Mouse (Mus musculus) liver, embryonic 16.5 days (tissue): Measurements from ENCODE around the gene Olfr222. TPM values are rescaled to one million over a fixed set of nuclear protein-coding genes. Genes with fewer than 3 reads are reported as not detected.

Experiments used
- ATAC-seq: fragments of 200-750 bp; cut with Nextera tagmentation; 2 replicates; pipeline ENCODE4 v1.8.0; 2017; ENCODE audit warnings: low read depth, mild to moderate bottlenecking, moderate number of reproducible peaks, moderate library complexity
- H3K27ac ChIP-seq: fragments of 300-500 bp; sonication (generic); 2 replicates; pipeline ENCODE4 v1.5.1; 2014; ENCODE audit warnings: mild to moderate bottlenecking, low read length
- H3K27me3 ChIP-seq: fragments of 300-500 bp; sonication (generic); 2 replicates; pipeline ENCODE4 v1.6.1; 2014; ENCODE audit warnings: low read depth, low read length, mixed read lengths; ENCODE audit not compliant: control insufficient read depth, insufficient read depth
- H3K36me3 ChIP-seq: fragments of 300-500 bp; sonication (generic); 2 replicates; pipeline ENCODE4 v1.6.1; 2014; ENCODE audit warnings: mild to moderate bottlenecking; ENCODE audit not compliant: control insufficient read depth, insufficient read depth
- H3K4me1 ChIP-seq: fragments of 300-500 bp; sonication (generic); 2 replicates; pipeline ENCODE4 v1.6.1; 2014; ENCODE audit warnings: low read depth, low read length, mixed read lengths; ENCODE audit not compliant: control insufficient read depth
- H3K4me2 ChIP-seq: fragments of 300-500 bp; sonication (generic); 2 replicates; pipeline ENCODE4 v1.6.1; 2014; ENCODE audit warnings: low read depth, low read length, mixed read lengths
- H3K4me3 ChIP-seq: fragments of 300-500 bp; sonication (generic); 2 replicates; pipeline ENCODE4 v1.5.1; 2014; ENCODE audit warnings: low read depth, mild to moderate bottlenecking, low read length
- H3K9ac ChIP-seq: fragments of 300-500 bp; sonication (generic); 2 replicates; pipeline ENCODE4 v1.6.1; 2014; ENCODE audit warnings: low read depth, low read length
- H3K9me3 ChIP-seq: fragments of 300-500 bp; sonication (generic); replicated peaks from 2 replicates; pipeline ENCODE4 v1.6.1; 2016; ENCODE audit warnings: low read length; ENCODE audit not compliant: control insufficient read depth
- WGBS: fragments of 180-500 bp; shearing (Covaris S2); extraction: QIAGEN DNeasy Blood & Tissue Kit; methylation state at CpG from one replicate; pipeline ENCODE4 v1.1.7; 2014; ENCODE audit not compliant: insufficient replicate concordance; 5-methylcytosine and 5-hydroxymethylcytosine counted together
- polyA plus RNA-seq: library from polyadenylated mRNA; unstranded; fragments of >200 nt; fragmentation: Nextera tagmentation; extraction: Ambion mirVana; gene quantifications from 2 replicates; pipeline ENCODE4 v1.2.1, GENCODE M21; 2015

Gene Olfr222
- polyA plus RNA-seq, 1 experiment from 2014 or later = not detected

DNA sequence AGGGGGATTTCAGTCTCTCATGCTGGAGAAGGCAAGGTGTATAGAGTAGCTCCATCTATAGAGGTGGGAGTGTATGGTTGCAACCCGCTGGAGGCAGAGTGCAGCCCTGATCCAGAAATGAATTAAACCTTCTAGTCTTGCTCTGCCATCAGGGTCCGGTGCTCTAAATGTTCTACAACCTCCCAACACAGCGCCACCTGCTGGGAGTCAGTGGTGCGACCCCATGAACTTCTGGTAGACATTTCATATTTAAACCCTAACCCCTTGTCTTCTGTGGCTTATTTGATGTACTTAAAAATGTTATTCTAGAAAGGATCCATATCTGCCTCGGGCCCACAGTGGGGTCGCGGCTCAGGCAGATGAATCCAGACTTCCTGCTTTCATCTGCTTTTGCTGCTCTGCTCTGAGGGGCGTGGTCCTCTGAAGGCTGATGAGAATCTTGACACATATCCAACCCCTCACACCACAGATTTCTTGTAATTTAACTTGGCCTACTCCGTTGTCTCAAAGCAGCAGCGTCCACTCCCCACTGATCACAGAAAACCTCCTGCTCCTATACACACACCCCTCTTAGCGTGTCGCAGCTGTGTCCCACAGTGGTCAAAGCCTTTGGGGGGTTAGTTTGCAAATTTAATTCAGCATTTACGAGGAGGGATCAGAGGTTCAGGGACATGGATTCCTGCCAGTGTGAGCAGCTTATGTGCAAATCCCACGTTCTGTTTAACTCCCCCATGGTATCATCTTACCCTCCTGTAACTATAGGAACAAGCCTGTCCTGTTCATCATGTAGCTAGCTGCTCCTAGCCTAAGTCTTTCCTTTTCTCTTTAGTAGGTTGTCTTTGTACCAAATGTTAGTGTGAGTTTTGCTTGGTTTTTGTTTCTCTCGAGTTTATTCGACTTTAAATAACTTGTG lies 38.6 kb downstream of the Olfr222 start:
- Histone ChIP-seq H3K4me2 (no peak overlapping the region), H3K27me3 (no peaks in the 10 kb centered on the region), H3K4me3 (no peak overlapping the region), H3K4me1 (peaks cover 2% of the 10 kb centered on the region; the same call in 1 of the 2 replicates), H3K9me3 (no peaks in the 10 kb centered on the region), H3K36me3 (no peaks in the 10 kb centered on the region), H3K9ac (no peak overlapping the region), H3K27ac (no peak overlapping the region)
- ATAC-seq = no peak
- WGBS = 58% methylated on average over 16 of the region's 16 CpGs

DNA sequence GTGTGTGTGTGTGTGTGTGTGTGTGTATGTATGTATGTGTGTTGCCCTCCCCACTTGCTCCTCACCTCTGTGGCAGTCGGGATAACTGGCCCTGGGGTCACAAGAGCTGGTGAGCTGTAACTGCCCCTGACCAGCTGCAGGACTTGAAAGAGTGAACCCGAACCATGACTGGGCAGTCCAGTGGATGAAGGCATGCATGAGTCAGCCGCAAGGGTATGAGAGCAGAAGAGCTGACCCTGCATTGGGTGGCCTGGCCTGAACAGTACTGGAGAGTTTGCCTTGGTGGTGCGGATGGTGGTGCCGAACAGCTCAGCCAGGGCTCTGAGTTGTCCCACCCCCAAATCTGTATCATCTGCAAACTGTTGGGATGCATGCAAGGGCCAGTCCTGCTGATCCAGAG lies 44.5 kb downstream of the Olfr222 start:
- Histone ChIP-seq H3K9ac (no peak overlapping the region), H3K27ac (no peak overlapping the region), H3K9me3 (no peaks in the 10 kb centered on the region), H3K4me1 (no peaks in the 10 kb centered on the region), H3K27me3 (no peaks in the 10 kb centered on the region), H3K4me3 (no peak overlapping the region), H3K36me3 (no peaks in the 10 kb centered on the region), H3K4me2 (no peak overlapping the region)
- WGBS = 68% methylated on average over 5 of the region's 5 CpGs
- no peak for ATAC-seq

DNA sequence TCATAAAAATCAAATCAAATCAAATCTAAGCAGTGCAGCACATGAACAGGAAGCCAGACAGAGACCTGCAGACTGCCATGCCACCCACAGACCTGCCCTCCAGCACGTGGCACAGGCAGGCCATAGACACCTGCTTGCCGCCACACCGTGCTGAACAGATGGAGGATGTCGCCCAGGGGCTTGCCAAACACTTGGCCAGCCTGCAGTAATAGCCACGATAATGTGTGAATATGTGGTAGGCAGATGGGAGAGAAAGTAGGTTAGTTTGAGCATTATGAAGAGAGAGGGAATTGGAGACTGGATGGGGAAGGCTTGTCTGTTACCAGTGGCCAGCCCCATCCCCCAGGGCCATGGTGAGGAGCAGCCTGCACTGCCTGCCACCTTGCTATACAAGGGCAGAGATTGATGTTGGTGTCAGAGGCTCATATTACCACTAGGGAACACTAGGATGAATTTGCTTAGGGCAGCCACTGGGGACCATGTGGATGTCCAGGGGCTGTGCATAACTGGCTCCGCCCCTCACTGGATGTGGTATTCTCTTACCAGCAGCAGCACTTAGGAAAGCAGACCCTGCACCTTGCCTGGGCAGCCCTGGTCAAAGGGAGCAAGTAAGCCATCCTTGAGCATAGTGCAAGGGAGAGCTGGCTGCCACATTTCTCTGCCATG lies 45.0 kb downstream of the Olfr222 start:
- no peak for ATAC-seq
- H3K36me3 ChIP-seq = no peaks in the 10 kb centered on the region
- H3K4me2 ChIP-seq = no peak overlapping the region
- H3K4me3 ChIP-seq = no peak overlapping the region
- no peaks in the 10 kb centered on the region for H3K27me3 ChIP-seq
- H3K4me1 ChIP-seq = no peaks in the 10 kb centered on the region
- 59% methylated on average over 6 of the region's 6 CpGs for WGBS
- H3K9me3 ChIP-seq = no peaks in the 10 kb centered on the region
- no peak overlapping the region for H3K27ac ChIP-seq
- H3K9ac ChIP-seq = no peak overlapping the region

DNA sequence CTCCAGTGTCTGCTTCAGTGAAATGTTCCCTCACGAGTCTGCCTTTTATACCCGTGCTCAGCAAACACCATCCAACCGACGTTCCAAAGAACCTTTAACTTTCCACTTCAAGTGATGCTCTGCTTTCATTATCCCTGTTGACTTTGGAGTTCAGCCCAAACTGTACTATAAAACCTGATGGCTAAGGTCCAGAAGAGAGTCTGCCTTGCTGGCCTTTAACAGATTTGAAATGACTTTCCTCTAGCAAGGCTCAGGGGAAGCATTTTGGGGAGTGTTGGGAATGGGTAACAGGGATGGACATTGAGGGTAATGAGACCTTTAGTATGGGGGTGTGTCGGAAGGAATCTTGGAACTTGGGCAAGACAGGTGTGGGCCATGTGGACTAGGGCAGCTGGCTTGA lies 45.8 kb downstream of the Olfr222 start:
- no peak overlapping the region for H3K27ac ChIP-seq
- H3K9ac ChIP-seq = no peak overlapping the region
- H3K4me1 ChIP-seq = no peaks in the 10 kb centered on the region
- no peak overlapping the region for H3K4me3 ChIP-seq
- WGBS = 65% methylated on average over 5 of the region's 5 CpGs
- no peak overlapping the region for H3K4me2 ChIP-seq
- H3K9me3 ChIP-seq = no peaks in the 10 kb centered on the region
- no peak for ATAC-seq
- no peaks in the 10 kb centered on the region for H3K27me3 ChIP-seq
- H3K36me3 ChIP-seq = no peaks in the 10 kb centered on the region

DNA sequence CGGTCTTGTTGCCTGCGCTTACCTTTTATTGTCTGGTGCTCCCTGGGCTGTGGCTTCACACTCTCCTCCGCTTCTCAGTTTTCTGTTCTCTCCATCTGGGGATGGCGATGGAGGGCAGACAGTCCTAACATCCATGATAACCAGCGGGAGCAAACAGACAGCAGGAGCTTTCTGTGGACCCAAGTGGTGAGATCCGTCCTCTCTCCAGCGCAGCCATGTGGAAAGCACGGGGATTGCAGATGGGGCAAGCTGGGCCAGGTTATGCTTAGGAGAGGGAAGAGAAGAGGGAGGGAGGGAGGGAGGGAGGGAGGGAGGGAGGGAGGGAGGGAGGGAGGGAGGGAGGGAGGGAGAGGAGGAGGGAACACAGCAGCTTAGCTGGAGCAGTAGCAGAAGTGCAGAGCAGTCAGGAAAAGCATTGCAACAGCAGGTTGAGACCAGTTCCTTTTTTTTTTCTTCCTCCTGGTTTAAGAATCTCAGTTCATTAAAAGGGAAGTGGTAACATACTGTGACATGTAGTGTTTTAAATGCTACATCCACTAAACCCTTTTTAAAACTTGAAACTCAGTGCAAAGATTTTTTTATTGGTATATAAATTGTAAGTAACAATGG lies 49.5 kb downstream of the Olfr222 start, which contains the start of gene Zkscan17:
Gene Zkscan17, minus strand, starts transcription at position 280 of the 609 bp plus-strand sequence.
- Histone ChIP-seq H3K9ac (no peak within 1 kb of the TSS), H3K27me3 (no peaks in the 10 kb centered on the region), H3K36me3 (no peaks in the 10 kb centered on the region), H3K9me3 (0 out of 2 replicates have a peak, but pooled peaks cover 2% of the 10 kb centered on the region), H3K4me2 (no peak within 1 kb of the TSS), H3K4me3 (no peak within 1 kb of the TSS), H3K27ac (no peak within 1 kb of the TSS), H3K4me1 (no peaks in the 10 kb centered on the region)
- 37% methylated on average over 8 of the region's 8 CpGs for WGBS
- no peak for ATAC-seq

DNA sequence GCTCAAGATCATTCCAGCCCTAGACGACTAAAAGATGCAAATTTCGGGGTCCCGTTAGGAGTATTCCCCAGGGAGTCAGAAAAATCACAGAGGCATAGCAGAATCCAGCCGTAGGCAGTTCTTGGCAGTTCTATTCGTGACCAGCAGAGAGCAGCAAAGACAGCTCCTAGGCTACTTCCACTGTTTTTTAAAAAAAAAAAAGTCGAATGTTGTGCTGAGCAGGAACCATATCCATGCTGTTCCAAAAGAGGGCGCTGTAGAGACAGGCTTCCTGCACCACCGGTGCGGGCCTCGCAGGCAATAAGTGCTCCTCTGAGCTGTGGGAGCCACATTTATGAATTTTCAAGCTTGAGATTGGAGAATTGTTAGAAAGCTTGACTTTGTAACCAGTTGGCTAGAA lies 50.8 kb downstream of the Olfr222 start:
- Histone ChIP-seq H3K9me3 (0 out of 2 replicates have a peak, but pooled peaks cover 2% of the 10 kb centered on the region), H3K9ac (no peak overlapping the region), H3K4me2 (no peak overlapping the region), H3K27me3 (no peaks in the 10 kb centered on the region), H3K4me1 (0 out of 2 replicates have a peak, but pooled peaks cover 2% of the 10 kb centered on the region), H3K36me3 (no peaks in the 10 kb centered on the region), H3K27ac (no peak overlapping the region), H3K4me3 (no peak overlapping the region)
- ATAC-seq = no peak; the same call in 1 of the 2 replicates
- WGBS = 6% methylated on average over 10 of the region's 10 CpGs

DNA sequence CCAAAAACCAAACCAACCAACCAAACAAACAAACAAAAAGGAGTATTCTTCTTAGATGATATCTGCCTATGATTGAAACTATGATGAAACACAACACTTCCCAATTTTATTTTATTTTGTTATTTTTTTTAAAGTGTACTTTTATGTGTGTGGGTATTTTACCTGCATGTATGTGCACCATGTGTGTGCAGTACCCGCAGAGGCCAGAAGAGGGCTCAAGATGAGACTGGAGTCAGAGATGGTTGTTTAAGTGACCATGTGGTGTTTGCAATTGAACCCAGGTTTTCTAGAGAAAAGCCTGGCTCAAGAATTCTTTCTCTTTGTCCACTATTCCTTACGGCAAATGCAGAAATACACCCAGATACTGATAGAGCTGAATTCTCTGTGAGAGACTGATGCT lies 51.9 kb downstream of the Olfr222 start:
- ATAC-seq = no peak
- H3K27me3 ChIP-seq = no peaks in the 10 kb centered on the region
- H3K9ac ChIP-seq = no peak overlapping the region
- H3K4me3 ChIP-seq = no peak overlapping the region
- peaks cover 2% of the 10 kb centered on the region; the same call in 1 of the 2 replicates for H3K4me1 ChIP-seq
- WGBS = 72% methylated on average over 2 of the region's 2 CpGs
- no peak overlapping the region for H3K27ac ChIP-seq
- H3K36me3 ChIP-seq = no peaks in the 10 kb centered on the region
- H3K9me3 ChIP-seq = 0 out of 2 replicates have a peak, but pooled peaks cover 2% of the 10 kb centered on the region
- H3K4me2 ChIP-seq = no peak overlapping the region
